8 mouse cellular contexts compared by ENCODE assay signal in genomic region chr1:74303509-74304338, GRCm38 (mm10). TPM values are rescaled to one million over a fixed set of nuclear protein-coding genes. Genes with fewer than 3 reads are reported as not detected.
A peak's percentile ranks its signal among the peaks of the same experiment; 100 is the strongest.
DNase-seq lines count a peak whose midpoint lies in the region; ATAC-seq and TF ChIP-seq lines count a peak whose summit lies in the region.

No protein-coding gene starts in this region.

- intact Hi-C loops in left cerebral cortex, adult 2 months (cut with DNase I) = no loop called here
- intact Hi-C loops in gastrocnemius, postnatal 36 days (cut with DNase I) = no loop called here

- peak overlapping the region; percentile 73 for H3K4me2 ChIP-seq in limb, embryonic 14.5 days (replicated peaks; ENCODE audit: low read depth, low read length, severe bottlenecking)
- peak overlapping the region; percentile 74 for H3K4me2 ChIP-seq in midbrain, embryonic 13.5 days (replicated peaks)

- under 1% methylated on average over 44 of the region's 56 CpGs for WGBS in limb, embryonic 14.5 days
- 1% methylated on average over 56 of the region's 56 CpGs for WGBS in midbrain, embryonic 13.5 days

- no peaks in the 10 kb centered on the region for H3K9me3 ChIP-seq in limb, embryonic 14.5 days (ENCODE audit: control insufficient read depth, low read length)
- H3K9me3 ChIP-seq in midbrain, embryonic 13.5 days = no peaks in the 10 kb centered on the region

- H3K36me3 ChIP-seq in limb, embryonic 14.5 days (ENCODE audit: control insufficient read depth, insufficient read depth, low read length) = no peaks in the 10 kb centered on the region
- H3K36me3 ChIP-seq in midbrain, embryonic 13.5 days = no peaks in the 10 kb centered on the region

- DNase-seq in left cerebral cortex, adult 2 months (ENCODE audit: extremely low spot score in 1 of 2, low spot score in 2 of 2) = peak; percentile 61 to 63
- no peak for DNase-seq in left cerebral cortex, adult 9 months (ENCODE audit: low spot score in 2 of 2)
- DNase-seq in gastrocnemius, postnatal 36 days = peak; percentile 78 to 85
- DNase-seq in limb, embryonic 14.5 days (ENCODE audit: low spot score) = peak; percentile 46
- peak; percentile 58 to 71 for DNase-seq in spleen, postnatal 10 days (ENCODE audit: low spot score in 2 of 2)

- ATAC-seq in inflammation-experienced regulatory T-cells, adult 6 months = peak; percentile 64
- peak; percentile 89 for ATAC-seq in limb, embryonic 14.5 days (ENCODE audit: low FRiP score, low read depth)
- peak; percentile 80 for ATAC-seq in midbrain, embryonic 13.5 days

- peak overlapping the region; percentile 85 for H3K27ac ChIP-seq in left cerebral cortex, adult 2 months
- H3K27ac ChIP-seq in cortical plate, adult 2 months (ENCODE audit: insufficient read depth, low read length) = peak overlapping the region; percentile 95
- peak overlapping the region; percentile 88 for H3K27ac ChIP-seq in limb, embryonic 14.5 days (replicated peaks; ENCODE audit: low read depth, low read length)
- no peak overlapping the region for H3K27ac ChIP-seq in midbrain, embryonic 13.5 days

- no peak; the same call in 1 of the 2 replicates for TF ChIP-seq CTCF in left cerebral cortex, adult 2 months (IDR thresholded peaks at IDR 0.05)
- no peak for TF ChIP-seq CTCF in cortical plate, adult 2 months (IDR thresholded peaks at IDR 0.05; ENCODE audit: extremely low read depth, insufficient read depth, low read length)

- no peak for TF ChIP-seq POLR2A in cortical plate, adult 2 months (IDR thresholded peaks at IDR 0.05; ENCODE audit: extremely low read depth, insufficient read depth, low read length)
- no peak; the same call in 1 of the 2 replicates for TF ChIP-seq POLR2A in limb, embryonic 14.5 days (IDR thresholded peaks at IDR 0.05; ENCODE audit: borderline replicate concordance, extremely low read depth, insufficient read depth, insufficient read length)

- no peaks in the 10 kb centered on the region for H3K27me3 ChIP-seq in limb, embryonic 14.5 days (ENCODE audit: control insufficient read depth, insufficient read depth, low read length)
- H3K27me3 ChIP-seq in midbrain, embryonic 13.5 days = peaks cover 19% of the 10 kb centered on the region

- peak overlapping the region; percentile 87 for H3K9ac ChIP-seq in limb, embryonic 14.5 days (ENCODE audit: low read depth, low read length, severe bottlenecking)
- H3K9ac ChIP-seq in midbrain, embryonic 13.5 days (replicated peaks) = peak overlapping the region; percentile 62

- H3K4me3 ChIP-seq in left cerebral cortex, adult 2 months = peak overlapping the region; percentile 82
- peak overlapping the region; percentile 72 for H3K4me3 ChIP-seq in cortical plate, adult 2 months (ENCODE audit: insufficient read depth, low read length)
- peak overlapping the region; percentile 74 for H3K4me3 ChIP-seq in limb, embryonic 14.5 days (replicated peaks; ENCODE audit: low read length)
- peak overlapping the region; percentile 42 for H3K4me3 ChIP-seq in midbrain, embryonic 13.5 days (replicated peaks)

- H3K4me1 ChIP-seq in cortical plate, adult 2 months (ENCODE audit: control insufficient read depth, insufficient read depth, low read length) = no peaks in the 10 kb centered on the region
- peaks cover 6% of the 10 kb centered on the region for H3K4me1 ChIP-seq in limb, embryonic 14.5 days (ENCODE audit: control insufficient read depth, insufficient read depth, low read length)
- peaks cover 12% of the 10 kb centered on the region for H3K4me1 ChIP-seq in midbrain, embryonic 13.5 days (replicated peaks)

RNA-seq across cellular contexts. Expression of gene Tmbim1, which starts 1.7 kb away (rescaled TPM):
- total RNA-seq in left cerebral cortex, adult 2 months (2021) = 10 to 100 TPM; 19.4 to 22.0 TPM
- 35.5 and 46.0 TPM in 2 replicates for polyA plus RNA-seq in cortical plate, adult 2 months (2012; rRNA removed)
- total RNA-seq in gastrocnemius, postnatal 36 days (2021) = 10 to 100 TPM; 23.0 to 28.8 TPM
- polyA plus RNA-seq in inflammation-experienced regulatory T-cells, adult 6 months (2017; shearing (Covaris generic)) = 10 to 100 TPM; 15.7 to 27.4 (median 17.9) TPM
- polyA plus RNA-seq in limb, embryonic 14.5 days (2012; rRNA removed) = 48.0 and 102 TPM in 2 replicates
- polyA plus RNA-seq in limb, embryonic 14.5 days (2014; fragmentation: Nextera tagmentation; extraction: Ambion mirVana) = 37.7 and 41.7 TPM in 2 replicates
- 6.3 and 7.1 TPM in 2 replicates for polyA plus RNA-seq in midbrain, embryonic 13.5 days (2015; fragmentation: Nextera tagmentation; extraction: Ambion mirVana)

RNA-seq across cellular contexts. Expression of gene Pnkd, which starts 19.0 kb away (rescaled TPM):
- 100 to 1,000 TPM; 155 to 164 TPM for total RNA-seq in left cerebral cortex, adult 2 months (2021)
- polyA plus RNA-seq in cortical plate, adult 2 months (2012; rRNA removed) = 127 and 138 TPM in 2 replicates
- 10 to 100 TPM; 53.4 to 54.8 TPM for total RNA-seq in gastrocnemius, postnatal 36 days (2021)
- 100 to 1,000 TPM in 1 of 3 experiments, 10 to 100 TPM in 2; 90.4 to 101 (median 95.6) TPM for polyA plus RNA-seq in inflammation-experienced regulatory T-cells, adult 6 months (2017; shearing (Covaris generic))
- 63.9 and 70.7 TPM in 2 replicates for polyA plus RNA-seq in limb, embryonic 14.5 days (2012; rRNA removed)
- polyA plus RNA-seq in limb, embryonic 14.5 days (2014; fragmentation: Nextera tagmentation; extraction: Ambion mirVana) = 124 and 129 TPM in 2 replicates
- polyA plus RNA-seq in midbrain, embryonic 13.5 days (2015; fragmentation: Nextera tagmentation; extraction: Ambion mirVana) = 81.5 and 92.2 TPM in 2 replicates

RNA-seq across cellular contexts. Expression of gene Aamp, which starts 19.2 kb away (rescaled TPM):
- 100 to 1,000 TPM; 140 to 143 TPM for total RNA-seq in left cerebral cortex, adult 2 months (2021)
- polyA plus RNA-seq in cortical plate, adult 2 months (2012; rRNA removed) = 172 and 173 TPM in 2 replicates
- total RNA-seq in gastrocnemius, postnatal 36 days (2021) = 10 to 100 TPM; 64.7 to 71.3 TPM
- polyA plus RNA-seq in inflammation-experienced regulatory T-cells, adult 6 months (2017; shearing (Covaris generic)) = 100 to 1,000 TPM; 150 to 222 (median 210) TPM
- 174 and 181 TPM in 2 replicates for polyA plus RNA-seq in limb, embryonic 14.5 days (2012; rRNA removed)
- 228 and 238 TPM in 2 replicates for polyA plus RNA-seq in limb, embryonic 14.5 days (2014; fragmentation: Nextera tagmentation; extraction: Ambion mirVana)
- 198 and 203 TPM in 2 replicates for polyA plus RNA-seq in midbrain, embryonic 13.5 days (2015; fragmentation: Nextera tagmentation; extraction: Ambion mirVana)

RNA-seq across cellular contexts. Expression of gene Gpbar1, which starts 25.4 kb away (rescaled TPM):
- not detected for total RNA-seq in left cerebral cortex, adult 2 months (2021)
- polyA plus RNA-seq in cortical plate, adult 2 months (2012; rRNA removed) = not detected in 2 replicates
- total RNA-seq in gastrocnemius, postnatal 36 days (2021) = not detected
- polyA plus RNA-seq in inflammation-experienced regulatory T-cells, adult 6 months (2017; shearing (Covaris generic)) = under 1 TPM in 1 of 3 experiments, not detected in 2; 0.34 TPM
- not detected in 2 replicates for polyA plus RNA-seq in limb, embryonic 14.5 days (2012; rRNA removed)
- 0.25 and 0.34 TPM in 2 replicates for polyA plus RNA-seq in limb, embryonic 14.5 days (2014; fragmentation: Nextera tagmentation; extraction: Ambion mirVana)
- 0.24 and 0.31 TPM in 2 replicates for polyA plus RNA-seq in midbrain, embryonic 13.5 days (2015; fragmentation: Nextera tagmentation; extraction: Ambion mirVana)

RNA-seq across cellular contexts. Expression of gene Catip, which starts 58.2 kb away (rescaled TPM):
- 1 to 10 TPM in 1 of 2 experiments, under 1 TPM in 1; 0.54 to 1.9 TPM for total RNA-seq in left cerebral cortex, adult 2 months (2021)
- polyA plus RNA-seq in cortical plate, adult 2 months (2012; rRNA removed) = 4.6 and 5.1 TPM in 2 replicates
- total RNA-seq in gastrocnemius, postnatal 36 days (2021) = under 1 TPM in 1 of 2 experiments, not detected in 1; 0.12 TPM
- not detected for polyA plus RNA-seq in inflammation-experienced regulatory T-cells, adult 6 months (2017; shearing (Covaris generic))
- polyA plus RNA-seq in limb, embryonic 14.5 days (2012; rRNA removed) = 3.8 and 4.2 TPM in 2 replicates
- polyA plus RNA-seq in limb, embryonic 14.5 days (2014; fragmentation: Nextera tagmentation; extraction: Ambion mirVana) = 0.73 and 1.8 TPM in 2 replicates
- polyA plus RNA-seq in midbrain, embryonic 13.5 days (2015; fragmentation: Nextera tagmentation; extraction: Ambion mirVana) = 0.41 and 0.62 TPM in 2 replicates

Comparison
In these comparisons a context has a peak if more than half of its experiments do, and no peak if none do; other contexts are left out.
1. DNase-seq: peak in left cerebral cortex, adult 2 months (2 of 2), gastrocnemius, postnatal 36 days (2 of 2), limb, embryonic 14.5 days (single experiment) and spleen, postnatal 10 days (2 of 2); none in left cerebral cortex, adult 9 months (0 of 2).
2. Peak in every context shown above with its lines, with median percentiles within 50 percentile points of each other: H3K4me3 ChIP-seq and ATAC-seq.